Mouse (Mus musculus) MEL (cell line): ENCODE data around the gene Slc25a1.

Source experiments
- CTCF ChIP-seq, 3 experiments: IDR thresholded peaks in 2 of 3; conservative IDR thresholded peaks in 1 of 3; 2 replicates each; pipeline ENCODE4 v1.5.1; 2011 to 2012; ENCODE audit warnings: low read length in 3 of 3, low read depth in 2 of 3, mild to moderate bottlenecking in 2 of 3, improper control_type of control experiment in 1 of 3, inconsistent platforms in 1 of 3, mixed read lengths in 1 of 3, moderate library complexity in 1 of 3; ENCODE audit not compliant: control insufficient read depth in 1 of 3, insufficient read depth in 1 of 3, poor library complexity in 1 of 3, severe bottlenecking in 1 of 3
- EP300 ChIP-seq, 2 experiments: IDR thresholded peaks; 2 replicates each; pipeline ENCODE4 v1.6.1; 2011; ENCODE audit warnings: improper control_type of control experiment in 2 of 2, low read length in 2 of 2, low read depth in 1 of 2, mild to moderate bottlenecking in 1 of 2
- ETS1 ChIP-seq: IDR thresholded peaks from 2 replicates; pipeline ENCODE4 v1.6.1; 2012; ENCODE audit warnings: low read depth, mild to moderate bottlenecking, inconsistent platforms, low read length, improper control_type of control experiment, moderate library complexity
- GATA1 ChIP-seq: IDR thresholded peaks from 2 replicates; pipeline ENCODE4 v1.6.1; 2011; ENCODE audit warnings: low read depth, low read length, improper control_type of control experiment
- JUND ChIP-seq: IDR thresholded peaks from 2 replicates; pipeline ENCODE4 v1.6.1; 2011; ENCODE audit warnings: low read depth, mild to moderate bottlenecking, improper control_type of control experiment, low read length
- MAFK ChIP-seq: IDR thresholded peaks from 2 replicates; pipeline ENCODE4 v1.6.1; 2011; ENCODE audit warnings: low read depth, mild to moderate bottlenecking, low read length, improper control_type of control experiment, borderline replicate concordance
- MAX ChIP-seq: IDR thresholded peaks from 2 replicates; pipeline ENCODE4 v1.6.1; 2011; ENCODE audit warnings: low read length, improper control_type of control experiment
- MXI1 ChIP-seq: IDR thresholded peaks from 2 replicates; pipeline ENCODE4 v1.6.1; 2011; ENCODE audit warnings: mild to moderate bottlenecking, low read depth, low read length, improper control_type of control experiment
- NELFE ChIP-seq: IDR thresholded peaks from 2 replicates; pipeline ENCODE4 v1.6.1; 2011; ENCODE audit warnings: low read depth, low read length, improper control_type of control experiment
- POLR2A ChIP-seq, 2 experiments: IDR thresholded peaks; 2 replicates each; pipeline ENCODE4 v1.6.1; 2011 to 2012; ENCODE audit warnings: low read length in 2 of 2, mild to moderate bottlenecking in 2 of 2, control low read depth in 1 of 2, improper control_type of control experiment in 1 of 2, low read depth in 1 of 2, moderate library complexity in 1 of 2; ENCODE audit not compliant: control insufficient read depth in 1 of 2, insufficient read depth in 1 of 2, poor library complexity in 1 of 2
- RCOR1 ChIP-seq: IDR thresholded peaks from 2 replicates; pipeline ENCODE4 v1.6.1; 2012; ENCODE audit warnings: low read depth, mild to moderate bottlenecking, inconsistent platforms, low read length, improper control_type of control experiment
- SMC3 ChIP-seq: IDR thresholded peaks from 2 replicates; pipeline ENCODE4 v1.6.1; 2011; ENCODE audit warnings: low read depth, low read length, improper control_type of control experiment

DNA sequence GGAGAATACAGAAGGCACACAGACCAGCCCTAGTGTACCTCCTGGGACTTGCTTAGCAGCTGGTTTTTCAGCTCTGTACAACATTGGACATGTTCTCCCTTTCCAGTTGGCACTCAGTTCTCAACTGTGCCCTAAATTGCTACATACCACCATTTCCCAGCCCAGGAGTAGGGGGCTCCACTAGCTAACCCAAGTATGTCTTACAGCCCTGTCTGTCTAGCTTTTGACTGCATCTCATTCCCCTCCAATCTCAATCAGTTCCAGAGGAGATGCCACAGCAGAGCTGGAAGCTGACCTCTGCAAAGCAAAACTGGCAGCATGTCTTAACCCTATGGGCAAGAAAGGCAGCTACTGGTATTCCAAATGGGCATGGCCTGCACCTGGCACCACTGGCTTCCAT, 31.9 kb downstream of the Slc25a1 start:
- TF ChIP-seq CTCF (IDR thresholded peaks at IDR 0.05 in 2 of 3, conservative IDR thresholded peaks at IDR 0.05 in 1 of 3; ENCODE audit: control insufficient read depth in 1 of 3, insufficient read depth in 1 of 3, low read depth in 2 of 3, low read length in 3 of 3, poor library complexity in 1 of 3, severe bottlenecking in 1 of 3) (no peak), MAX (no peak), POLR2A (IDR thresholded peaks at IDR 0.05; ENCODE audit: control insufficient read depth in 1 of 2, insufficient read depth in 1 of 2, low read depth in 1 of 2, low read length in 2 of 2, poor library complexity in 1 of 2) (no peak), NELFE (no peak), EP300 (IDR thresholded peaks at IDR 0.05; ENCODE audit: low read depth in 1 of 2, low read length in 2 of 2) (no peak), ETS1 (no peak), RCOR1 (no peak), SMC3 (no peak), MAFK (no peak), GATA1 (no peak), MXI1 (no peak), JUND (no peak)
